Mouse (Mus musculus): Measurements from ENCODE around the gene Spice1. TPM values are rescaled to one million over a fixed set of nuclear protein-coding genes. Genes with fewer than 3 reads are reported as not detected.

The Spice1 gene
- total and polyA plus RNA-seq, 3 experiments = 4.5 to 10.0 (median 9.3) TPM

DNA sequence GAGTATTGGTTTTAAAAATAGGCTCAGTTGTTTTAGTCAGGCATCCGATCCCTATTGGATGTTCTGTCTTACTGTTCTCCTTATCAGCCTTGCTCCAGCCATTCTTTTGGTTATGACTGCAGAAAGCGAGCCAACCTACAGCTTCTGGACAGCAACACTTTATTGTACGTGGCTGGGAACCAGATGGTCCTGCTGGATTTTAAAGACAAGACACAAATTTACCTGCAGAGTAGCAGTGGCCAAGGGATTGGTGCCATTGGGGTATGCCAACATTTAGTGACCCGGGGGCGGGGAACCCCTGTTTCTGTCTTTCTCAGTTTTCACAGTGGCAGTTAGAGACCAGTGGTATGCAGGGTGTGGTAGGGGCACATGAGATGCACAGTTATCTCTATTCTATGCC is 60.3 kb downstream of the Spice1 start:
- 67% methylated on average over 5 of the region's 5 CpGs for WGBS
- no peak overlapping the region for H3K4me3 ChIP-seq
- intact Hi-C loops (cut with DNase I) = no loop called here

DNA sequence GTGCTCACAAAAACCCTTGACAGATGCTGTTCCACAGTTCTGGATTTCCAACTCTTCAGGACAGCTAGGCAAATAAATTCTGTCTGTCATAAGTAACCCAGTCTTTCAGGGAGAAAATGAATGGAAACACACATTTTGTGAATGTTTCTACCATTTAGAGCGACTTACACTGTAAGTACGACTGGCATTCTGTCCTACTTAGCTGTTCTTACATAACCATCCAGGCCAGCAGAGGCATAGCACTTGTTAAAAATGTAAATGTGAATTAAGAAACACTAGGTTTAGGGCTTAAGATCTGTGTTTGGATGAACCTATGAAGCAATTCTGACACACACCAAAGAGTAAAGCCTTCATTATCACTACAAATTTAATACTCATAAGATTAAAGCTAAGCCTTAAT is 61.4 kb downstream of the Spice1 start:
- Histone ChIP-seq H3K9ac (ENCODE audit: low read depth, low read length) (no peak overlapping the region), H3K27ac (no peak overlapping the region), H3K4me1 (ENCODE audit: control insufficient read depth, insufficient read depth, low read length) (no peaks in the 10 kb centered on the region), H3K27me3 (ENCODE audit: control insufficient read depth, insufficient read depth, low read length) (no peaks in the 10 kb centered on the region), H3K4me3 (no peak overlapping the region), H3K36me3 (ENCODE audit: control insufficient read depth, insufficient read depth, low read length) (no peaks in the 10 kb centered on the region), H3K79me2 (replicated peaks; ENCODE audit: control insufficient read depth, insufficient read depth, low read length) (no peaks in the 10 kb centered on the region)
- TF ChIP-seq CTCF (IDR thresholded peaks at IDR 0.05) = no peak
- TF ChIP-seq POLR2A (IDR thresholded peaks at IDR 0.05; ENCODE audit: insufficient read depth, low read depth, low read length) = no peak
- TF ChIP-seq EP300 (IDR thresholded peaks at IDR 0.05; ENCODE audit: insufficient read depth, low read depth, low read length) = no peak
- 92% methylated on average over 2 of the region's 2 CpGs for WGBS
- intact Hi-C loops (cut with DNase I) = no loop called here
- DNase-seq = no peak

More for the DNA sequence above, 60.3 kb downstream of the Spice1 start:
- no peak overlapping the region for H3K9ac ChIP-seq (ENCODE audit: low read depth, low read length)
- H3K27ac ChIP-seq = no peak overlapping the region
- H3K4me1 ChIP-seq (ENCODE audit: control insufficient read depth, insufficient read depth, low read length) = no peaks in the 10 kb centered on the region
- no peaks in the 10 kb centered on the region for H3K36me3 ChIP-seq (ENCODE audit: control insufficient read depth, insufficient read depth, low read length)
- H3K27me3 ChIP-seq (ENCODE audit: control insufficient read depth, insufficient read depth, low read length) = no peaks in the 10 kb centered on the region
- no peak for DNase-seq
- H3K79me2 ChIP-seq (replicated peaks; ENCODE audit: control insufficient read depth, insufficient read depth, low read length) = no peaks in the 10 kb centered on the region
- TF ChIP-seq CTCF (IDR thresholded peaks at IDR 0.05) (no peak), POLR2A (IDR thresholded peaks at IDR 0.05; ENCODE audit: insufficient read depth, low read depth, low read length) (no peak), EP300 (IDR thresholded peaks at IDR 0.05; ENCODE audit: insufficient read depth, low read depth, low read length) (no peak)

DNA sequence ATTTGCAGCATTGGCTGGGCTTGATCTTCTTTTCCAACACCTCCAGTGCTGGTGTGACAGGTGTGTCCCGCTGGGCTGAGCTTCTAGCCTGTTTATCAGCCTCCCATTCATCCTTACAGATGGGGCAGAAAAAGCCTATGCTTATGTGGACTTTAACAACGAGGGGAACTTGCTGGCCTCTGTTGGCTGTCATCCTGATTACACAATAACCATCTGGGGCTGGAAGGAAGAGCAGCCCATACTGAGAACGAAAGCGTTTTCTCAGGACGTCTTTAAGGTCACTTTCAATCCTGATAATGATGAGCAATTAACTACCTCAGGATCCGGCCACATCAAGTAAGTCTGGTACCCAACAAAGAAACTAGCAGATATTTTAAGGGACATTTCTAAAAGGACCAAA is 63.3 kb downstream of the Spice1 start:
- no peak overlapping the region for H3K9ac ChIP-seq (ENCODE audit: low read depth, low read length)
- H3K79me2 ChIP-seq (replicated peaks; ENCODE audit: control insufficient read depth, insufficient read depth, low read length) = no peaks in the 10 kb centered on the region
- H3K4me3 ChIP-seq = no peak overlapping the region
- intact Hi-C loops (cut with DNase I) = no loop called here
- no peaks in the 10 kb centered on the region for H3K36me3 ChIP-seq (ENCODE audit: control insufficient read depth, insufficient read depth, low read length)
- no peak for TF ChIP-seq CTCF (IDR thresholded peaks at IDR 0.05)
- no peak for TF ChIP-seq EP300 (IDR thresholded peaks at IDR 0.05; ENCODE audit: insufficient read depth, low read depth, low read length)
- TF ChIP-seq POLR2A (IDR thresholded peaks at IDR 0.05; ENCODE audit: insufficient read depth, low read depth, low read length) = no peak
- H3K4me1 ChIP-seq (ENCODE audit: control insufficient read depth, insufficient read depth, low read length) = no peaks in the 10 kb centered on the region
- no peaks in the 10 kb centered on the region for H3K27me3 ChIP-seq (ENCODE audit: control insufficient read depth, insufficient read depth, low read length)
- no peak overlapping the region for H3K27ac ChIP-seq
- no peak for DNase-seq
- 27% methylated on average over 6 of the region's 6 CpGs for WGBS

- Histone ChIP-seq H3K27me3 (ENCODE audit: control insufficient read depth, insufficient read depth, low read length) (0 out of 2 replicates have a peak, but pooled peaks cover 1% of the 10 kb centered on the region), H3K4me3 (no peak overlapping the region), H3K9ac (ENCODE audit: low read depth, low read length) (no peak overlapping the region), H3K79me2 (replicated peaks; ENCODE audit: control insufficient read depth, insufficient read depth, low read length) (no peaks in the 10 kb centered on the region), H3K36me3 (ENCODE audit: control insufficient read depth, insufficient read depth, low read length) (no peaks in the 10 kb centered on the region), H3K4me1 (ENCODE audit: control insufficient read depth, insufficient read depth, low read length) (no peaks in the 10 kb centered on the region), H3K27ac (no peak overlapping the region)
- no peak for DNase-seq
- TF ChIP-seq CTCF (IDR thresholded peaks at IDR 0.05) (no peak), EP300 (IDR thresholded peaks at IDR 0.05; ENCODE audit: insufficient read depth, low read depth, low read length) (no peak)
- 38% methylated on average over 8 of the region's 8 CpGs for WGBS
- intact Hi-C loops (cut with DNase I) = no loop called here
Observed at GRCm38 (mm10) chr16:44417596-44417995, 70.7 kb downstream of the Spice1 start.

DNA sequence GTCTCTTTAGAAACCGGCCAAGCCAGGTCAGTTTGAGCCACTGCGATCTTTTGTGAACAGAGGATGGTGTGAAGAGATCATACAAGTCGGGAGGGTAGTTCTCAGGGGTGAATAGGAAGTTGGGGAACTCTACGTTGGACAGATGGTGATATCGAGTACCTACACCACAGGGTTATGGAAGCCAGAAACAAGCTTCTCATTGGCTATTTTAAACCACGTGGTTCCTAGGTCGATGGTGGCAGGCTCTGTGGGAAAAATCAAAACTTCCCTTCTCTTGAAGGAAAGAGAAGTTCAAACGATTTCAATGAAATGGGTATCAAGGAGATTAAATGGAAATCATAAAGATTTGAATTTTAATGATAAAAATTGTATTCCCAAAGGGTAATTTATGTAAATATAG is 74.8 kb downstream of the Spice1 start:
- Histone ChIP-seq H3K4me1 (ENCODE audit: control insufficient read depth, insufficient read depth, low read length) (no peaks in the 10 kb centered on the region), H3K4me3 (no peak overlapping the region), H3K9ac (ENCODE audit: low read depth, low read length) (no peak overlapping the region), H3K27ac (no peak overlapping the region), H3K27me3 (ENCODE audit: control insufficient read depth, insufficient read depth, low read length) (peaks cover 1% of the 10 kb centered on the region; the same call in 1 of the 2 replicates), H3K79me2 (replicated peaks; ENCODE audit: control insufficient read depth, insufficient read depth, low read length) (no peaks in the 10 kb centered on the region), H3K36me3 (ENCODE audit: control insufficient read depth, insufficient read depth, low read length) (no peaks in the 10 kb centered on the region)
- intact Hi-C loops (cut with DNase I) = no loop called here
- no peak for DNase-seq
- WGBS = 81% methylated on average over 8 of the region's 8 CpGs
- no peak for TF ChIP-seq EP300 (IDR thresholded peaks at IDR 0.05; ENCODE audit: insufficient read depth, low read depth, low read length)
- TF ChIP-seq CTCF (IDR thresholded peaks at IDR 0.05) = no peak
- TF ChIP-seq POLR2A (IDR thresholded peaks at IDR 0.05; ENCODE audit: insufficient read depth, low read depth, low read length) = no peak

DNA sequence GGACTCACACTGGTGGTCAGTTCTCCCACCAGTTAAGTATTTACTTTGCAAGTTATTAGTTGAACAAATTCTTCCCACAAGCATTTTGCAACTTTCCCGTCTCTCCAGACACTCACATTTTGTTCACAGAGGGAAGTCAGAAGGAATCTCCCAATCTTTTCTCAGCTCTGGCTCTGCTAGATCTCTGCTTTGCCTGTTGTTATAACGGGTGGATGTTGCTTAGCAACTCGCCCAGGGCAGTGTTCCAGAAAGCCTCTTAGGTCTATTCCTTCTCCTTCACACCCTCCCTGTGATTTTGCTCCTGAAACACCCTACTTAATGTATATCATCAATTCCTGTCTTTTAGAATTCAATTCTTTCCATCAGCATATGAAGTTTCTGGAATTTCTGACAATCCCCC is 76.6 kb downstream of the Spice1 start:
- H3K9ac ChIP-seq (ENCODE audit: low read depth, low read length) = no peak overlapping the region
- H3K36me3 ChIP-seq (ENCODE audit: control insufficient read depth, insufficient read depth, low read length) = no peaks in the 10 kb centered on the region
- no peak overlapping the region for H3K4me3 ChIP-seq
- no peaks in the 10 kb centered on the region; the same call in 1 of the 2 replicates for H3K27me3 ChIP-seq (ENCODE audit: control insufficient read depth, insufficient read depth, low read length)
- TF ChIP-seq EP300 (IDR thresholded peaks at IDR 0.05; ENCODE audit: insufficient read depth, low read depth, low read length) (no peak), POLR2A (IDR thresholded peaks at IDR 0.05; ENCODE audit: insufficient read depth, low read depth, low read length) (no peak), CTCF (IDR thresholded peaks at IDR 0.05) (no peak)
- no peak for DNase-seq
- intact Hi-C loops (cut with DNase I) = no loop called here
- H3K27ac ChIP-seq = no peak overlapping the region
- no peaks in the 10 kb centered on the region for H3K4me1 ChIP-seq (ENCODE audit: control insufficient read depth, insufficient read depth, low read length)
- no peaks in the 10 kb centered on the region for H3K79me2 ChIP-seq (replicated peaks; ENCODE audit: control insufficient read depth, insufficient read depth, low read length)
- WGBS = 28% methylated on average over 3 of the region's 3 CpGs
